Comparison of ENCODE assay signal across 14 mouse cellular contexts in the genomic region with DNA sequence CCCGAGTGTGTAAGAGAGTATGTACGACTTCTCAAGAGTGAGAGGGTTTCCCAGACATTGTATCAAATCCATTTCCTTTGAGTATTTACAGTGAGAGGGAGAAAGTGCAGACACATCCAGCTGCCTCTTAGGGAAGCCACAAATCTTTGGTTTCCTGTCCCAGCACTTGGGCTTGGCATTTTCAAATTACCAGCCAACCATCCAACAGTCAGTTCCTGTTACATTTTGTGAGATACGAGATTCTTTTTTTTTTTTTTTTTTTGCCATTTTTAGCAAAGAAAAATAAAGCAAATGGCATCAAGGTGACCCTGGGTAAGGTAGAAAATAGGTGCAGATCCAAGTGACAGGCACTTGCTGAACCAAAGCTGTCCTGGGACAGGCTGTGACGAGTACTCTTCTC. TPM values are rescaled to one million over a fixed set of nuclear protein-coding genes. Genes with fewer than 3 reads are reported as not detected.
DNase-seq lines count a peak whose midpoint lies in the region; ATAC-seq and TF ChIP-seq lines count a peak whose summit lies in the region.
"Had no signal": no experiment of that assay in that cellular context is flagged by ENCODE, and none has a peak within 500 bp of the region (broad histone marks: within the 10 kb centered on the region; RNA-seq: fewer than 3 reads in every experiment).

No protein-coding gene starts in this region.

- peaks cover 11% of the 10 kb centered on the region; the same call in 1 of the 2 replicates for H3K9me3 ChIP-seq in forebrain, embryonic 13.5 days (replicated peaks)
- no peaks in the 10 kb centered on the region for H3K9me3 ChIP-seq in forebrain, embryonic 14.5 days (replicated peaks; ENCODE audit: control insufficient read depth, low read length)
- 0 out of 2 replicates have a peak, but pooled peaks cover 6% of the 10 kb centered on the region for H3K9me3 ChIP-seq in hindbrain, embryonic 15.5 days
- H3K9me3 ChIP-seq in hindbrain, embryonic 12.5 days (replicated peaks), result peaks cover 6% of the 10 kb centered on the region; the same call in 1 of the 2 replicates
- H3K9me3 ChIP-seq in lung, postnatal 0 days (ENCODE audit: low read length), result no peaks in the 10 kb centered on the region
- no peaks in the 10 kb centered on the region for H3K9me3 ChIP-seq in neural tube, embryonic 15.5 days (replicated peaks)

- no peak for DNase-seq in forebrain, embryonic 14.5 days (ENCODE audit: low spot score)
- no peak for DNase-seq in lung, postnatal 0 days (ENCODE audit: low spot score)
- DNase-seq in lung, postnatal 25 days (ENCODE audit: low spot score), result no peak
- no peak for DNase-seq in gastrocnemius, adult 18-20 months (ENCODE audit: low spot score)
- DNase-seq: embryo, embryonic 11 days; gastrocnemius, postnatal 36 days had no signal

- TF ChIP-seq CTCF in lung, postnatal 0 days (IDR thresholded peaks at IDR 0.05), result no peak

- H3K9ac ChIP-seq in forebrain, embryonic 13.5 days, result no peak overlapping the region
- no peak overlapping the region for H3K9ac ChIP-seq in forebrain, embryonic 14.5 days (ENCODE audit: low read length)
- H3K9ac ChIP-seq in hindbrain, embryonic 15.5 days, result no peak overlapping the region
- no peak overlapping the region for H3K9ac ChIP-seq in hindbrain, embryonic 12.5 days
- H3K9ac ChIP-seq in lung, postnatal 0 days (replicated peaks; ENCODE audit: low read depth), result no peak overlapping the region
- no peak overlapping the region for H3K9ac ChIP-seq in neural tube, embryonic 15.5 days (replicated peaks)
- H3K9ac ChIP-seq: liver, embryonic 14.5 days; midbrain, embryonic 13.5 days had no signal

- H3K4me1 ChIP-seq in forebrain, embryonic 13.5 days, result peaks cover 35% of the 10 kb centered on the region
- peaks cover 28% of the 10 kb centered on the region; the same call in 1 of the 2 replicates for H3K4me1 ChIP-seq in forebrain, embryonic 14.5 days (ENCODE audit: control insufficient read depth, insufficient read depth, low read length)
- H3K4me1 ChIP-seq in hindbrain, embryonic 15.5 days (replicated peaks), result peaks cover 20% of the 10 kb centered on the region
- peaks cover 23% of the 10 kb centered on the region for H3K4me1 ChIP-seq in hindbrain, embryonic 12.5 days
- H3K4me1 ChIP-seq in lung, postnatal 0 days (ENCODE audit: insufficient read depth, low read depth, low read length), result peaks cover 19% of the 10 kb centered on the region; the same call in 1 of the 2 replicates
- peaks cover 30% of the 10 kb centered on the region for H3K4me1 ChIP-seq in neural tube, embryonic 15.5 days

- H3K27ac ChIP-seq in forebrain, embryonic 13.5 days, result peak overlapping the region; percentile 31; the same call in 1 of the 2 replicates
- no peak overlapping the region; the same call in 1 of the 2 replicates for H3K27ac ChIP-seq in forebrain, embryonic 14.5 days (ENCODE audit: low read depth, low read length)
- 0 out of 2 replicates have a peak overlapping the region, but pooled peaks have one; percentile 17 for H3K27ac ChIP-seq in hindbrain, embryonic 15.5 days (replicated peaks)
- no peak overlapping the region for H3K27ac ChIP-seq in hindbrain, embryonic 12.5 days
- H3K27ac ChIP-seq in lung, postnatal 0 days (ENCODE audit: low read length), result peak overlapping the region; percentile 55
- H3K27ac ChIP-seq in neural tube, embryonic 15.5 days (replicated peaks), result peak overlapping the region; percentile 61
- H3K27ac ChIP-seq: left cerebral cortex, adult 2 months; liver, embryonic 14.5 days; midbrain, embryonic 13.5 days had no signal

- H3K36me3 ChIP-seq in forebrain, embryonic 13.5 days (ENCODE audit: poor library complexity, severe bottlenecking), result no peaks in the 10 kb centered on the region
- H3K36me3 ChIP-seq in forebrain, embryonic 14.5 days (ENCODE audit: control insufficient read depth, insufficient read depth, low read length), result no peaks in the 10 kb centered on the region
- H3K36me3 ChIP-seq in hindbrain, embryonic 15.5 days, result no peaks in the 10 kb centered on the region
- H3K36me3 ChIP-seq in hindbrain, embryonic 12.5 days, result no peaks in the 10 kb centered on the region
- no peaks in the 10 kb centered on the region for H3K36me3 ChIP-seq in lung, postnatal 0 days (ENCODE audit: insufficient read depth, low read length)
- H3K36me3 ChIP-seq in neural tube, embryonic 15.5 days, result no peaks in the 10 kb centered on the region
- H3K36me3 ChIP-seq: forebrain, embryonic 10.5 days; midbrain, embryonic 13.5 days had no signal

- 80% methylated on average over 4 of the region's 4 CpGs for WGBS in forebrain, embryonic 13.5 days
- WGBS in forebrain, embryonic 14.5 days, result 69% methylated on average over 4 of the region's 4 CpGs
- WGBS in hindbrain, embryonic 15.5 days, result 80% methylated on average over 4 of the region's 4 CpGs
- 87% methylated on average over 4 of the region's 4 CpGs for WGBS in hindbrain, embryonic 12.5 days
- WGBS in lung, postnatal 0 days, result 35% methylated on average over 4 of the region's 4 CpGs
- WGBS in neural tube, embryonic 15.5 days, result 71% methylated on average over 4 of the region's 4 CpGs

- H3K4me2 ChIP-seq in forebrain, embryonic 13.5 days, result no peak overlapping the region
- H3K4me2 ChIP-seq in forebrain, embryonic 14.5 days (ENCODE audit: low read length), result no peak overlapping the region
- H3K4me2 ChIP-seq in hindbrain, embryonic 15.5 days, result no peak overlapping the region
- H3K4me2 ChIP-seq in hindbrain, embryonic 12.5 days (replicated peaks), result no peak overlapping the region
- no peak overlapping the region for H3K4me2 ChIP-seq in lung, postnatal 0 days (replicated peaks; ENCODE audit: low read depth, low read length)
- H3K4me2 ChIP-seq in neural tube, embryonic 15.5 days, result no peak overlapping the region
- H3K4me2 ChIP-seq: midbrain, embryonic 13.5 days had no signal

- H3K27me3 ChIP-seq in forebrain, embryonic 13.5 days, result peaks cover 66% of the 10 kb centered on the region
- peaks cover 31% of the 10 kb centered on the region; the same call in 1 of the 2 replicates for H3K27me3 ChIP-seq in forebrain, embryonic 14.5 days (replicated peaks; ENCODE audit: control insufficient read depth, insufficient read depth, low read length)
- H3K27me3 ChIP-seq in hindbrain, embryonic 15.5 days, result no peaks in the 10 kb centered on the region
- H3K27me3 ChIP-seq in hindbrain, embryonic 12.5 days, result no peaks in the 10 kb centered on the region
- no peaks in the 10 kb centered on the region for H3K27me3 ChIP-seq in lung, postnatal 0 days (replicated peaks; ENCODE audit: insufficient read depth, low read length)
- H3K27me3 ChIP-seq in neural tube, embryonic 15.5 days (replicated peaks), result no peaks in the 10 kb centered on the region

- no peak overlapping the region for H3K4me3 ChIP-seq in forebrain, embryonic 13.5 days
- H3K4me3 ChIP-seq in forebrain, embryonic 14.5 days (ENCODE audit: low read depth, low read length), result no peak overlapping the region
- no peak overlapping the region for H3K4me3 ChIP-seq in hindbrain, embryonic 15.5 days
- no peak overlapping the region for H3K4me3 ChIP-seq in hindbrain, embryonic 12.5 days
- H3K4me3 ChIP-seq in lung, postnatal 0 days (ENCODE audit: low read depth, low read length), result no peak overlapping the region
- no peak overlapping the region for H3K4me3 ChIP-seq in neural tube, embryonic 15.5 days (replicated peaks)
- H3K4me3 ChIP-seq: left cerebral cortex, adult 2 months; midbrain, embryonic 13.5 days had no signal

- no peak for TF ChIP-seq EP300 in lung, postnatal 0 days (IDR thresholded peaks at IDR 0.05)

- no peak for ATAC-seq in forebrain, embryonic 13.5 days
- ATAC-seq in forebrain, embryonic 14.5 days, result no peak
- ATAC-seq in hindbrain, embryonic 15.5 days (ENCODE audit: low FRiP score, low read depth), result no peak
- ATAC-seq in hindbrain, embryonic 12.5 days (ENCODE audit: low FRiP score), result no peak
- no peak for ATAC-seq in lung, postnatal 0 days
- ATAC-seq in neural tube, embryonic 15.5 days (ENCODE audit: low FRiP score), result no peak
- ATAC-seq: midbrain, embryonic 13.5 days had no signal

RNA-seq across cellular contexts. Expression of a gene that starts 9.2 kb away (rescaled TPM):
- 1.4 and 1.5 TPM in 2 replicates for polyA plus RNA-seq in forebrain, embryonic 13.5 days (2015; fragmentation: Nextera tagmentation; extraction: Ambion mirVana)
- polyA plus RNA-seq in forebrain, embryonic 14.5 days (2014; fragmentation: Nextera tagmentation; extraction: Ambion mirVana), result 2.7 and 3.4 TPM in 2 replicates
- polyA plus RNA-seq in hindbrain, embryonic 15.5 days (2015; fragmentation: Nextera tagmentation; extraction: Ambion mirVana), result 4.7 and 5.6 TPM in 2 replicates
- 1.6 and 2.8 TPM in 2 replicates for polyA plus RNA-seq in hindbrain, embryonic 12.5 days (2016; fragmentation: Nextera tagmentation; extraction: Ambion mirVana)
- polyA plus RNA-seq in lung, postnatal 0 days (2015; fragmentation: Nextera tagmentation; extraction: Ambion mirVana), result 49.0 and 49.5 TPM in 2 replicates
- 10.9 and 12.2 TPM in 2 replicates for polyA plus RNA-seq in neural tube, embryonic 15.5 days (2015; fragmentation: Nextera tagmentation; extraction: Ambion mirVana)
- 1 to 10 TPM; 2.6 to 3.3 TPM for total RNA-seq in gastrocnemius, adult 18-20 months (2021)

Comparison
In these comparisons a context has a peak if more than half of its experiments do, and no peak if none do; other contexts are left out.
1. H3K27ac ChIP-seq: peak in forebrain, embryonic 13.5 days (single experiment), hindbrain, embryonic 15.5 days (single experiment), lung, postnatal 0 days (single experiment) and neural tube, embryonic 15.5 days (single experiment); none in forebrain, embryonic 14.5 days (single experiment) and hindbrain, embryonic 12.5 days (single experiment).